Mouse (Mus musculus): ENCODE measurements around the gene Cldn15. TPM values are rescaled to one million over a fixed set of nuclear protein-coding genes. Genes with fewer than 3 reads are reported as not detected.
A peak's percentile ranks its signal among the peaks of the same experiment; 100 is the strongest.

Cldn15 gene
- total and polyA plus RNA-seq, 3 experiments: 0.25 to 0.29 TPM; not detected in 1

GRCm38 (mm10) chr5:137012401-137012950, 46.1 kb downstream of the Cldn15 start:
- no peaks in the 10 kb centered on the region for H3K36me3 ChIP-seq (replicated peaks in 1 of 2; ENCODE audit: control insufficient read depth in 1 of 2, insufficient read depth in 1 of 2, low read length in 1 of 2)
- no peak for DNase-seq (ENCODE audit: extremely low read depth)
- no peaks in the 10 kb centered on the region for H3K79me2 ChIP-seq (replicated peaks; ENCODE audit: control insufficient read depth, extremely low read depth, insufficient read depth, poor library complexity, severe bottlenecking)
- H3K9me3 ChIP-seq (replicated peaks; ENCODE audit: low read length): peaks cover 20% of the 10 kb centered on the region
- in situ Hi-C loops (cut with MboI; ENCODE audit: low pct_ligation_motif_present, low pct_unique_long_range_greater_than_20kb, low sequenced_read_pairs) (no loop called here), dilution Hi-C loops (cut with MboI; ENCODE audit: extremely low pct_ligation_motif_present, extremely low pct_unique_long_range_greater_than_20kb, low sequenced_read_pairs) (no loop called here)
- H3K4me1 ChIP-seq (ENCODE audit: control insufficient read depth in 1 of 2, insufficient read depth in 2 of 2): no peaks in the 10 kb centered on the region
- H3K4me3 ChIP-seq (replicated peaks in 1 of 3; ENCODE audit: low read depth in 2 of 3, low read length in 2 of 3, poor library complexity in 1 of 3): no peak overlapping the region
- no peak overlapping the region for H3K27ac ChIP-seq (ENCODE audit: insufficient read depth, low read depth)
- H3K4me2 ChIP-seq (ENCODE audit: insufficient read depth, low read depth, poor library complexity, severe bottlenecking): no peak overlapping the region
- peaks cover 56% of the 10 kb centered on the region for H3K27me3 ChIP-seq (replicated peaks)
- H3K9ac ChIP-seq (ENCODE audit: insufficient read depth, low read depth): no peak overlapping the region
- TF ChIP-seq ETS1 (conservative IDR thresholded peaks at IDR 0.05; ENCODE audit: low read depth, low read length): no peak
- no peak for TF ChIP-seq CHD1 (IDR thresholded peaks at IDR 0.05; ENCODE audit: low read depth, low read length)
- TF ChIP-seq USF1 (IDR thresholded peaks at IDR 0.05; ENCODE audit: low read depth, low read length): no peak
- no peak for TF ChIP-seq KAT2A (IDR thresholded peaks at IDR 0.05; ENCODE audit: insufficient replicate concordance, low read length)
- no peak for TF ChIP-seq HCFC1 (IDR thresholded peaks at IDR 0.05; ENCODE audit: low read depth, low read length)
- no peak for TF ChIP-seq MXI1 (IDR thresholded peaks at IDR 0.05; ENCODE audit: low read depth, low read length)
- no peak for TF ChIP-seq ZNF384 (IDR thresholded peaks at IDR 0.05; ENCODE audit: low read depth, low read length)

GRCm38 (mm10) chr5:137015913-137016312, 49.5 kb downstream of the Cldn15 start:
- Histone ChIP-seq H3K27me3 (replicated peaks) (peaks cover 44% of the 10 kb centered on the region), H3K36me3 (replicated peaks in 1 of 2; ENCODE audit: control insufficient read depth in 1 of 2, insufficient read depth in 1 of 2, low read length in 1 of 2) (no peaks in the 10 kb centered on the region), H3K9me3 (replicated peaks; ENCODE audit: low read length) (peaks cover 20% of the 10 kb centered on the region), H3K27ac (ENCODE audit: insufficient read depth, low read depth) (no peak overlapping the region), H3K79me2 (replicated peaks; ENCODE audit: control insufficient read depth, extremely low read depth, insufficient read depth, poor library complexity, severe bottlenecking) (no peaks in the 10 kb centered on the region), H3K9ac (ENCODE audit: insufficient read depth, low read depth) (no peak overlapping the region), H3K4me1 (ENCODE audit: control insufficient read depth in 1 of 2, insufficient read depth in 2 of 2) (no peaks in the 10 kb centered on the region), H3K4me3 (replicated peaks in 1 of 3; ENCODE audit: low read depth in 2 of 3, low read length in 2 of 3, poor library complexity in 1 of 3) (no peak overlapping the region), H3K4me2 (ENCODE audit: insufficient read depth, low read depth, poor library complexity, severe bottlenecking) (no peak overlapping the region)
- DNase-seq (ENCODE audit: extremely low read depth): no peak
- in situ Hi-C loops (cut with MboI; ENCODE audit: low pct_ligation_motif_present, low pct_unique_long_range_greater_than_20kb, low sequenced_read_pairs): no loop called here
- TF ChIP-seq MYC (IDR thresholded peaks at IDR 0.05; ENCODE audit: low read depth, low read length): no peak
- TF ChIP-seq ZKSCAN1 (IDR thresholded peaks at IDR 0.05; ENCODE audit: borderline replicate concordance, low read depth, low read length): no peak
- TF ChIP-seq MAZ (IDR thresholded peaks at IDR 0.05; ENCODE audit: low read depth, low read length): no peak
- no peak for TF ChIP-seq USF2 (conservative IDR thresholded peaks at IDR 0.05; ENCODE audit: low read depth, low read length)
- dilution Hi-C loops (cut with MboI; ENCODE audit: extremely low pct_ligation_motif_present, extremely low pct_unique_long_range_greater_than_20kb, low sequenced_read_pairs): no loop called here

DNA sequence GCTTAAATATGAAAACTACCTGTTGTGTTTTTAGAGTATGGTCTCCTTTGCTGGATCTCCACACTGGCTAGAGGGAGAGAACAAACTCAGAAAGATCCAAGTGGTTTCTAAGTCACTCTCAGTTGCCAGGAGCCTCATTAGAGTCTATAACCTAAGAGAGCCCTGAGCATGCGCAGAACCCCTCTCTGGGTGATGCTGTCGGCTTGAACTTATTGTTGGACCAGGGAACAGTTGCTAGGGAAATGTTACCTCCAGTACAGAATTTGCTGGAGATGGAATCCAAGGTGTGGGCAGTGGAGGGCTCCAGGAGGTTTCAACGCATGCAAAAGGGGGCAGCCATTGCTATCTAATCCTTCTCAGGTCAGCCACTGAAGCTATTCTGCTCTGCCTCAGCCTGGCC, 57.9 kb downstream of the Cldn15 start:
- dilution Hi-C loops (cut with MboI; ENCODE audit: extremely low pct_ligation_motif_present, extremely low pct_unique_long_range_greater_than_20kb, low sequenced_read_pairs) (no loop called here), in situ Hi-C loops (cut with MboI; ENCODE audit: low pct_ligation_motif_present, low pct_unique_long_range_greater_than_20kb, low sequenced_read_pairs) (loop anchor here (10.0 kb wide), 1 partner anchor 90 kb away; the partner anchor contains the start of gene Trim56)
- Histone ChIP-seq H3K36me3 (replicated peaks in 1 of 2; ENCODE audit: control insufficient read depth in 1 of 2, insufficient read depth in 1 of 2, low read length in 1 of 2) (no peaks in the 10 kb centered on the region), H3K79me2 (replicated peaks; ENCODE audit: control insufficient read depth, extremely low read depth, insufficient read depth, poor library complexity, severe bottlenecking) (no peaks in the 10 kb centered on the region), H3K4me3 (replicated peaks in 1 of 3; ENCODE audit: low read depth in 2 of 3, low read length in 2 of 3, poor library complexity in 1 of 3) (no peak overlapping the region), H3K27me3 (replicated peaks) (peaks cover 84% of the 10 kb centered on the region), H3K4me1 (ENCODE audit: control insufficient read depth in 1 of 2, insufficient read depth in 2 of 2) (peaks cover 6 to 8% of the 10 kb centered on the region in 2 experiments), H3K9me3 (replicated peaks; ENCODE audit: low read length) (peaks cover 6% of the 10 kb centered on the region), H3K27ac (ENCODE audit: insufficient read depth, low read depth) (no peak overlapping the region), H3K9ac (ENCODE audit: insufficient read depth, low read depth) (no peak overlapping the region), H3K4me2 (ENCODE audit: insufficient read depth, low read depth, poor library complexity, severe bottlenecking) (no peak overlapping the region)
- DNase-seq (ENCODE audit: extremely low read depth): no peak
- TF ChIP-seq NRF1 (IDR thresholded peaks at IDR 0.05; ENCODE audit: low read depth, low read length): peak; percentile 74
- TF ChIP-seq ZKSCAN1 (IDR thresholded peaks at IDR 0.05; ENCODE audit: borderline replicate concordance, low read depth, low read length): no peak
